8 mouse cellular contexts compared by ENCODE assay signal in the genomic region with DNA sequence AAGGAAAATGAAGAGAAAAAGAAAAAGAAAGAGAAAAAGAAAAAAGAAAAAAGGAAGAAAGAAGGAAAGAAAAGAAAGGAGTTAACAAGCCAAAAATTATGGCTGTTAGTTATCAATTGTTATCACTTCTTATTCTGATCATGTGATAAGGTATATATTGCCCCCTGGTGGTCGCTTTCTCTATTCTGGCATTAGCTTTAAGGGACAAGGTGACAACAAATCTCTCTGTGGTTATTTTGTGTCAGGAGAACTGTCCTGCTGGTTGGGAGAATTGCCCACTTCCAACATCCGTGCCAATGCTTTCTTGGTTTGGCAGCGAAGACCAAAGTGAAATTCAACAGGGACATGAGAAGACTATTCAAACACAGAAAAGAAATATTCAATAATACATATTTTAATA. TPM values are rescaled to one million over a fixed set of nuclear protein-coding genes. Genes with fewer than 3 reads are reported as not detected.
DNase-seq lines count a peak whose midpoint lies in the region; ATAC-seq lines count a peak whose summit lies in the region.

No protein-coding gene starts in this region.

- no peak for ATAC-seq in erythroblast, adult 5-6 weeks (replicated peaks; ENCODE audit: low FRiP score, poor library complexity, severe bottlenecking)

- peak; percentile 84 for DNase-seq in kidney, adult 9 months
- no peak for DNase-seq in kidney, adult 11 months
- DNase-seq in CD4-positive, CD25-positive, alpha-beta regulatory T cell, adult 2 months (ENCODE audit: low read depth, low spot score): peak; percentile 85
- peak; percentile 27 to 30 for DNase-seq in adrenal gland, adult 18-20 months (ENCODE audit: low spot score in 2 of 2)
- DNase-seq in embryo, embryonic 11 days: peak; percentile 74
- DNase-seq in layer of hippocampus, adult 9-11 months: peak; percentile 45
- DNase-seq in retina, postnatal 7 days (ENCODE audit: low read depth, low spot score): peak; percentile 49

RNA-seq across cellular contexts. Expression of a gene that starts 34.6 kb away (rescaled TPM):
- total RNA-seq in adrenal gland, adult 18-20 months (2021): 100 to 1,000 TPM in 1 of 2 experiments, 10 to 100 TPM in 1; 88.3 to 101 TPM
- total RNA-seq in erythroblast, adult 5-6 weeks (2015; ENCODE audit: low replicate concordance): 34.4 and 53.7 TPM in 2 replicates
- 75.8 and 96.0 TPM in 2 replicates for total RNA-seq in erythroblast, adult 5-6 weeks (2017; ENCODE audit: low replicate concordance)
